Mouse (Mus musculus): ENCODE results near the gene Ttc12. TPM values are rescaled to one million over a fixed set of nuclear protein-coding genes. Genes with fewer than 3 reads are reported as not detected.

The Ttc12 gene
- 1 to 10 TPM; 1.2 to 1.6 TPM for total RNA-seq (2021)

- intact Hi-C loops (cut with DNase I) = loop anchor here (5.0 to 10.0 kb wide), 2 partner anchors 239 to 841 kb away; no protein-coding TSS in a partner anchor
- DNase-seq (ENCODE audit: extremely low spot score in 1 of 2, low spot score in 2 of 2) = peak; percentile 63 to 88
Measured at GRCm38 (mm10) chr9:49485892-49486311, at the start of gene Ttc12. Gene Ttc12, minus strand, starts transcription at chr9:49486225.

DNA sequence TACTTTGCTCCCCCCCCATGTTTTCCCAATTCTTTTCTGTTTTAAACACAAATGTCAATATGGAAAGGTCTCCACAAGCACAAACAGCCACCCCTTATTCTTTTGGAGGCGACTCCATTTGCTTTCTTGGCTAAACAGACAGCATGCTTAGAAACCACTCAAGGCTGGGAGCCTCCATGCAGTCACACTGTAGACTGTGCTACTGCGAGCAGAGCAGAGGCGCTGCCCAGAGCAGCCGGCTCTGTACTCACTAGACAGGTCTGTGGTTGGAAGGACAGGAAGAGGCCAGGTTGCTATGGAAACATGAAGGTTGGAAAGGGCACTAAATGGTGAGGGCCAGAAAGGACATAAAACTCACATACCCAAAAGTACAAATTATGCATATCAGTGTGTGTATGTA is 48.9 kb upstream of the Ttc12 start:
- DNase-seq (ENCODE audit: extremely low spot score in 1 of 2, low spot score in 2 of 2) = no peak
- intact Hi-C loops (cut with DNase I) = no loop called here

DNA sequence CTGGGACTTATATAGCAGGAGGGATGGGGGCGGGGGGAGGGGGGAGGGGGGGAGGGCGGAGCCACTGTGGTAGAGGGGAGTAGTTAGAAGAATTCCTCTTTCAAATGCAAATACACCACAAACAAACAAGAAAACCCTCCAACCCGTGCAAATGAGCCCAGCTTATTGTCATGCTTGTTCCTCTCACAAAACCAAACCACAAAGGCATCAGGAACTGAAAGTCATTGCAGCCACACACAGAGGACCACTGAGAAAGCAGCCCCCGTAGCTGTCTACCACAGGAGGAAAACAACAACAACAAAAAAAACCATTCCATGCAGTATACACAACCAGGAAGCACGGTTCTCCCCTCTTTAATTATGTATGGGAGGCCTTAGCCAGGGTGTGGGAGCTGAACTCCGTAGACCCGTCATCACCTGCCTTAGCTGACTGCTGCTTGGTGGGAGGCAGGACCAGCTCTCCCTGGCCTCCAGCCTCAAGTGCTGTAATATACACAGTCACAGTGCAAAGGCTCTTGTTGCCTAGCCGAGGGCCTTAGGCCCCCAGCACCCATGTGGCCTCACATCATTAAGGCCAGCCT is 48.0 kb upstream of the Ttc12 start:
- DNase-seq (ENCODE audit: extremely low spot score in 1 of 2, low spot score in 2 of 2) = no peak
- intact Hi-C loops (cut with DNase I) = no loop called here

DNA sequence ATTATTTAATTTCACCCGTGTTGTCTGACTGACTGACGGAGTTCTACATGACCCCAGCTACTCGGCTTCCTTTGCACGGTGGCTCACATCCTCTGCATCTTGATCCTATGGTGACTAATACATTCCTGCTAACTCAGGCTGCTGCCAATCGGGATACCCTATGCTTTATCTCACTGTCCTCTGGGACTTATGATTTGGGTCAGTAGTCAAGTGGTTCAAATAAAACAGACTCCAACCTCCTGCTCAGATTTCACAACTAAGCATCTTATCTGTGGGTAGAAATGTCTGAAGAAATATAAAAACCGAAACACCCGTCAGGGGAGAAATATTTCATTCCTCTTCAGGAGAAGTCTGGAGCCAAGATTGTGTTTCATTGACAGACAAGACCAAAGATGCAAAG is 47.4 kb upstream of the Ttc12 start:
- no peak for DNase-seq (ENCODE audit: extremely low spot score in 1 of 2, low spot score in 2 of 2)
- intact Hi-C loops (cut with DNase I) = no loop called here

GRCm38 (mm10) chr9:49531833-49532232 is 45.8 kb upstream of the Ttc12 start:
- DNase-seq (ENCODE audit: extremely low spot score in 1 of 2, low spot score in 2 of 2) = no peak
- intact Hi-C loops (cut with DNase I) = no loop called here

- intact Hi-C loops (cut with DNase I) = no loop called here
- DNase-seq (ENCODE audit: extremely low spot score in 1 of 2, low spot score in 2 of 2) = no peak
Measured at GRCm38 (mm10) chr9:49531257-49531656, 45.2 kb upstream of the Ttc12 start.

- intact Hi-C loops (cut with DNase I) = no loop called here
- DNase-seq (ENCODE audit: extremely low spot score in 1 of 2, low spot score in 2 of 2) = no peak
Measured at GRCm38 (mm10) chr9:49530739-49531138, 44.7 kb upstream of the Ttc12 start.

DNA sequence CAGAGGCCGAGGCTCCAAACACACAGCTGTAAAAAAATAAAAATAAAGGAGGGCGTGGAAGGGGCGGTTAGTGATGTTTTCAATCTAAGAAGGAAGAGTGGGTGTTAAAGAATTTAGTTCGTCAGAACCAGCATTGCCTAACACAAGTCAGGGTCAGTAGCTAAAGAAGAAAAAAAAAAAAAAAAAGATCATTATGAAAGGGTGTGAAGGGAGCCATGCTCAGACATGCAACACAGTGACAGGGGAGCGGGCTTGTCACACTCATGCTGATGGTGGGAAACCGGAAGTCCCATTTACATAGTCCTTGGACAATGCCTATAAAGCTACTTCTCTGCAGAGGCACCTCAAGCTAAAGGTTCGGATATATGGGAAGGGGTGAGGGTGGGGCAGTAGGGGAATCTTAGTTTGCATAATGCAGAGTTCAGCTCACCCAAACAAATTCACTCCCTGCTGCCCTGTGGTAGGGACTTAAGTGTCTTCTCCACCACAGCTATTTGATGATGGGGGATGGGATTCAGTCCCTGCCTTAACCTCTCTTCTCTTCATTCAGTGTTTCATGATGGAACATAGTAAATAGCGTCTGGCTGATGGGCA is 43.4 kb upstream of the Ttc12 start:
- intact Hi-C loops (cut with DNase I) = loop anchor here (5.0 kb wide), 1 partner anchor 268 kb away; the partner anchor contains the start of gene Ncam1
- DNase-seq (ENCODE audit: extremely low spot score in 1 of 2, low spot score in 2 of 2) = no peak

- intact Hi-C loops (cut with DNase I) = loop anchor here (5.0 kb wide), 1 partner anchor 268 kb away; the partner anchor contains the start of gene Ncam1
- no peak for DNase-seq (ENCODE audit: extremely low spot score in 1 of 2, low spot score in 2 of 2)
Measured at GRCm38 (mm10) chr9:49528943-49529342, 42.9 kb upstream of the Ttc12 start.

- intact Hi-C loops (cut with DNase I) = loop anchor here (5.0 kb wide), 1 partner anchor 269 kb away; the partner anchor contains the start of gene Ncam1
- DNase-seq (ENCODE audit: extremely low spot score in 1 of 2, low spot score in 2 of 2) = no peak
Measured at GRCm38 (mm10) chr9:49528026-49528425, 42.0 kb upstream of the Ttc12 start.

DNA sequence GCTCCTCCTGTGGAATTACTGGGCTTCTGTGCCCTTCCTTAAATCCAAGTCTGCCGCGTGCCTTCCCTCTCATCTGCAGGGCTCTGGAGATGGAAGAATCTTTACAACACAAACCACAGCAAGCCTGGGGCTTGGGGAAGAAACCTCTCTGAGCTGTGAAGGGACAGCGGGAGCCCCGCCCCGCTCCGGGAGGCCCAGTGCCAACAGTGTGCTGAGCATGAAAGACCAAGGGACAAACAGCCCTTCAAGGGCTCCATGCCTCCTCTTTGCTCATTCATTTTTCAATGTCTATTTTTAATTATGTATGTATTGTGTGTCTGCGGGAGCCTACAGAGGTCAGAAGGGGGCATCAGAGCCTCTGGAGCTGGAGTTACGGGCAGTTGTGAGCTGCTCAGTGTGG is 41.3 kb upstream of the Ttc12 start:
- DNase-seq (ENCODE audit: extremely low spot score in 1 of 2, low spot score in 2 of 2) = no peak
- intact Hi-C loops (cut with DNase I) = loop anchor here (5.0 kb wide), 1 partner anchor 270 kb away; the partner anchor contains the start of gene Ncam1

GRCm38 (mm10) chr9:49524721-49525120 is 38.7 kb upstream of the Ttc12 start:
- intact Hi-C loops (cut with DNase I) = loop anchor here (5.0 kb wide), 1 partner anchor 273 kb away; the partner anchor contains the start of gene Ncam1
- no peak for DNase-seq (ENCODE audit: extremely low spot score in 1 of 2, low spot score in 2 of 2)

- intact Hi-C loops (cut with DNase I) = no loop called here
- DNase-seq (ENCODE audit: extremely low spot score in 1 of 2, low spot score in 2 of 2) = no peak
Measured at GRCm38 (mm10) chr9:49523881-49524280, 37.9 kb upstream of the Ttc12 start.

DNA sequence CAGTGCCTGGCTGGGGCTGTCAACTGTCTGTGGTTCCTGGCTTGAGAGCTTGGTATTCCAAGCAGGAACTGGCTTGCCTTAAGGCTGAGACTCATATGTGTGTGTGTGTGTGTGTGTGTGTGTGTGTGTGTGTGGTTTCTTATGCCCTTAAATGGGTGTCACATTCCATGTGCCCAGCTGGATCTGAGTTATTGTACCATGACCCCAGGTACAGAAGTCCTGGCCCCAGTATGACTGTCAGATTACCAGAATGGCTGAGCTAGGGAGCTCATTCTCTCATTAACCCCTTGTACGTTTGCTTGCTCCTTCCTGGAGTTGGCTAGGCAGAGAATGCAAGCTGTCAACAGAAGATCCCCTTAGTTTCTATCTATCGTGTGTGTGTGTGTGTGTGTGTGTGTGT is 28.3 kb upstream of the Ttc12 start:
- intact Hi-C loops (cut with DNase I) = no loop called here
- no peak for DNase-seq (ENCODE audit: extremely low spot score in 1 of 2, low spot score in 2 of 2)

DNA sequence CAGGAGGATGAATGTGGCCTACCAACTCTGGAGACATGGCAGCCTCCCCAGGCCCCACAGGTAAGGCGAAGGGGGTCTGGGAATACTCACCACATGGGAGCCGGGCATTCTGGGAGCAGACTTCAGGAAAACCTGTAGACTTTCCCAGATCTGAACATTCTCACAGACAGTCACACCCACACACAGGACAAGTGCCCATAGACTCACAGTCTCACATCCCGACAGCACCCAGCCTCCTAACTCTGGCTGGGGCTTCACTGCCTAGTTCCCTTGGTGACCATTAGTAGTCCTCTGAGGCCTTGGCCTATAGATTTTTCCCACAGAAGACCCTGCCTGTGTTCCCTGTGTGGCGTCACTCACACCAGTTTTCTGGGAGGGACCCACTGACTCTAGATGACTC is 24.6 kb upstream of the Ttc12 start:
- intact Hi-C loops (cut with DNase I) = no loop called here
- no peak for DNase-seq (ENCODE audit: extremely low spot score in 1 of 2, low spot score in 2 of 2)

DNA sequence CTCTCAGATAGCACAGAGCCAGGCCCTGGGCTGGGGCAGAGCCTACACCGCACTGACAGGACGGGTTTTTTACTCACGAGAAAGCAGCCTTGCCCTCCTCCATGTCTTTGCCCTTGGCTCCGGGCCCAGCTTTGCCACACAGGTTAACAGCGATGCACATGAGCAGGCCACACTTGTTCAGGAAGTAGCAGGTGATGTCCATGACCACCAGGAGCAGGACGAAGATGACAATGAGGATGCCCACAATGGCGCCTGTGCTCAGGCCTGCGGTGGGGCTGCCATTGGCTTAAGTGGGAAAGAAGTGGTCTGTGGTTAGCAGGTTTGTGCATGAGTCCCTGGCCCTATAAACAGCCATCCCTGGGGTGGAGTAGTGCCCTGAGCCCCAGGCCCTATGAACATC is 23.6 kb upstream of the Ttc12 start:
- intact Hi-C loops (cut with DNase I) = no loop called here
- no peak for DNase-seq (ENCODE audit: extremely low spot score in 1 of 2, low spot score in 2 of 2)

DNA sequence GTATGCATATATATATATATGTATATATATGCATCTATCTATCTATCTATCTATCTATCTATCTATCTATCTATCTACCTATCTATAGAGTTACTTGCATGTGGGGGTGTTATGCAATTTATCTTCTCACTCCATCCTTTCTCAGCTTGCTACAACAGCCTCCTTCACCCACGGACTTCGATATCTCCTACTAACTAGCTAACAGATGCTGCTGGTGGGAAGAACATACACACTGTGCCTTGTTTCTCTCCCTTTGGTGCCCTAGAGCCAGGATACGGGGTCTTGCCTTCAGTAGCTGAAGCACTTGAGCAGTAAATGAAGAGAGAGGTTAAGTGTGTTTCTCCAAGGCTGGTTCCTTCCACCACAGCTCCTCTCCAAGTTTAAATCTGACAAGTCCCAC is 23.1 kb upstream of the Ttc12 start:
- intact Hi-C loops (cut with DNase I) = no loop called here
- DNase-seq (ENCODE audit: extremely low spot score in 1 of 2, low spot score in 2 of 2) = no peak

DNA sequence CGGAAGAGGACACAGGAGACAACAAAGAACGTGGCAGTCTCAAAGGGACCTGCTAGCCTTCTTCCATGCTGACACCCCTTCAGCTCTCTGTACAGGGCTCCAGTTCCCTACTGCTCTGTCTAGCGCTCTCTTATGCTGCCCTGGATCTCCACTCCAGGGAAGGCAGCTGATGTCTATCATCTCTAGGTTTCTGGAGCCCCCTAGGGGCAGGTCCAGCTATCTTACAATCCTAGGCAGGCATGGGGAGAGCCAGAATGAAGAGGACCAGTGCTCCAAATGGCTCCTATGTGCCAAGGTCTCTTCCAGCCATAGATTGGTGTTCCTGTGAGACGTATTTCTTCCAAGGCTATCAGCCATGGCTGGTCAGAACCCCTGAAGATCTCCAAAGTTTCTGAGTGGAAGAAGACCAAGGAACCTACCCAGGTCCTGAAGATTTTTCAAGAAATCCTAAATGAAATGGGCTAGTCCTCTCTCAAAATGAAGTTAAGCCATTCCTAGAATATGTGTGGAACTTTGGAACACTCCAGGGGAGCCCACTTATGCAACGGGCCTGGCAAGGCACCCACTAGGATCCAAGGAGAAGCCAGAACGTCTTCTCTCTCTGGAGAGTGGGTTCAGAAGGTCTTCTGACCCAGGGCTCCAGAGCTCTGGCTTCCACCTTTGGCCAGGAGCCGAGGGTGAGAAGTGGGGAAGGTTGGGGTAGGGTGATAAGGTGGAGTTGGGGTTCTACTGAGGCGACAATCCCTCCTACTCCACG is 22.0 kb upstream of the Ttc12 start:
- DNase-seq (ENCODE audit: extremely low spot score in 1 of 2, low spot score in 2 of 2) = no peak

GRCm38 (mm10) chr9:49504658-49505057 is 18.6 kb upstream of the Ttc12 start:
- intact Hi-C loops (cut with DNase I) = no loop called here
- DNase-seq (ENCODE audit: extremely low spot score in 1 of 2, low spot score in 2 of 2) = no peak

More for the DNA sequence above, 22.0 kb upstream of the Ttc12 start:
- intact Hi-C loops (cut with DNase I) = no loop called here

DNA sequence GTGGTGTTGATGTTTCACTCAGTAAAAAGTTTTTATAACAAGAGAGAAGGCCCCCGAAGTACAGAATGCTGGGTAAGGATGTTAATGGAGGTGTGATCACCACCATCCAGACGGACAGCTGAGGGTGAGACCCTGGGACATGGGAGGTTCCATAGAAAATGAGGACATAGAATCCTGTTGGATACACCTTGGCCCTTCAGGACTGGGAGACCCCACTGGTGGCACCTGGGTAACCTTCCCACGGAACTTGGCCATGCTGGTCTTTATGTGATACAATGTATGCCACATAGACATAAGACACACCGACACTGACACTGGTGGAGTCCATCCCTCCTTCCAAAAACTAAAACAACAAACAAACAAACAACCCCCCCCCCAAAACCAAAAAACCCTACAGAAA is 16.2 kb upstream of the Ttc12 start:
- intact Hi-C loops (cut with DNase I) = no loop called here
- no peak for DNase-seq (ENCODE audit: extremely low spot score in 1 of 2, low spot score in 2 of 2)

Data from left cerebral cortex, postnatal 10 days (tissue).